Mouse (Mus musculus): ENCODE results near the gene Wnt9b. TPM values are rescaled to one million over a fixed set of nuclear protein-coding genes. Genes with fewer than 3 reads are reported as not detected.

Wnt9b gene
- total and polyA plus RNA-seq, 2 experiments: 0.44 to 0.65 TPM

- TF ChIP-seq POLR2A (IDR thresholded peaks at IDR 0.05; ENCODE audit: extremely low read depth, insufficient read depth, low read length) (no peak), CTCF (IDR thresholded peaks at IDR 0.05; ENCODE audit: low read depth, low read length) (no peak)
- peaks cover 4% of the 10 kb centered on the region; the same call in 1 of the 2 replicates for H3K4me1 ChIP-seq (ENCODE audit: control insufficient read depth, insufficient read depth, low read length)
- 57% methylated on average over 7 of the region's 7 CpGs for WGBS
- DNase-seq (ENCODE audit: extremely low read depth, low read depth, low spot score): no peak
- H3K9ac ChIP-seq (ENCODE audit: low read depth, low read length): no peak overlapping the region
- H3K27me3 ChIP-seq (ENCODE audit: control insufficient read depth, insufficient read depth, low read length): no peaks in the 10 kb centered on the region
- H3K36me3 ChIP-seq (ENCODE audit: control insufficient read depth, insufficient read depth, low read length): no peaks in the 10 kb centered on the region
- H3K27ac ChIP-seq (replicated peaks; ENCODE audit: insufficient read depth, low read depth, low read length): no peak overlapping the region
- no peak overlapping the region for H3K4me3 ChIP-seq (ENCODE audit: insufficient read depth, low read depth, low read length)
- no peaks in the 10 kb centered on the region for H3K79me2 ChIP-seq (ENCODE audit: control insufficient read depth, insufficient read depth, low read length)
Measured at GRCm38 (mm10) chr11:103760101-103760500, 10.5 kb upstream of the Wnt9b start.

GRCm38 (mm10) chr11:103758706-103759105 is 9.1 kb upstream of the Wnt9b start:
- H3K36me3 ChIP-seq (ENCODE audit: control insufficient read depth, insufficient read depth, low read length): no peaks in the 10 kb centered on the region
- no peak overlapping the region for H3K9ac ChIP-seq (ENCODE audit: low read depth, low read length)
- DNase-seq (ENCODE audit: extremely low read depth, low read depth, low spot score): peak; percentile 39
- no peak overlapping the region for H3K4me3 ChIP-seq (ENCODE audit: insufficient read depth, low read depth, low read length)
- peak; percentile 98 for TF ChIP-seq CTCF (IDR thresholded peaks at IDR 0.05; ENCODE audit: low read depth, low read length)
- TF ChIP-seq POLR2A (IDR thresholded peaks at IDR 0.05; ENCODE audit: extremely low read depth, insufficient read depth, low read length): no peak
- peaks cover 4% of the 10 kb centered on the region; the same call in 1 of the 2 replicates for H3K4me1 ChIP-seq (ENCODE audit: control insufficient read depth, insufficient read depth, low read length)
- no peak overlapping the region for H3K27ac ChIP-seq (replicated peaks; ENCODE audit: insufficient read depth, low read depth, low read length)
- WGBS: 9% methylated on average over 6 of the region's 6 CpGs
- no peaks in the 10 kb centered on the region for H3K79me2 ChIP-seq (ENCODE audit: control insufficient read depth, insufficient read depth, low read length)
- H3K27me3 ChIP-seq (ENCODE audit: control insufficient read depth, insufficient read depth, low read length): no peaks in the 10 kb centered on the region

- peak; percentile 7 for DNase-seq (ENCODE audit: extremely low read depth, low read depth, low spot score)
- H3K79me2 ChIP-seq (ENCODE audit: control insufficient read depth, insufficient read depth, low read length): no peaks in the 10 kb centered on the region
- no peak overlapping the region for H3K27ac ChIP-seq (replicated peaks; ENCODE audit: insufficient read depth, low read depth, low read length)
- H3K36me3 ChIP-seq (ENCODE audit: control insufficient read depth, insufficient read depth, low read length): no peaks in the 10 kb centered on the region
- H3K4me1 ChIP-seq (ENCODE audit: control insufficient read depth, insufficient read depth, low read length): peaks cover 1% of the 10 kb centered on the region; the same call in 1 of the 2 replicates
- WGBS: 40% methylated on average over 11 of the region's 11 CpGs
- H3K4me3 ChIP-seq (ENCODE audit: insufficient read depth, low read depth, low read length): no peak overlapping the region
- peak; percentile 55; the same call in 1 of the 2 replicates for TF ChIP-seq CTCF (IDR thresholded peaks at IDR 0.05; ENCODE audit: low read depth, low read length)
- no peak for TF ChIP-seq POLR2A (IDR thresholded peaks at IDR 0.05; ENCODE audit: extremely low read depth, insufficient read depth, low read length)
- H3K27me3 ChIP-seq (ENCODE audit: control insufficient read depth, insufficient read depth, low read length): no peaks in the 10 kb centered on the region
- no peak overlapping the region for H3K9ac ChIP-seq (ENCODE audit: low read depth, low read length)
Measured at GRCm38 (mm10) chr11:103758054-103758453, 8.4 kb upstream of the Wnt9b start.

GRCm38 (mm10) chr11:103750612-103751011 is 991 bp upstream of the Wnt9b start:
- Histone ChIP-seq H3K36me3 (ENCODE audit: control insufficient read depth, insufficient read depth, low read length) (no peaks in the 10 kb centered on the region), H3K4me3 (ENCODE audit: insufficient read depth, low read depth, low read length) (no peak overlapping the region), H3K27me3 (ENCODE audit: control insufficient read depth, insufficient read depth, low read length) (peaks cover 8% of the 10 kb centered on the region), H3K9ac (ENCODE audit: low read depth, low read length) (no peak overlapping the region), H3K4me1 (ENCODE audit: control insufficient read depth, insufficient read depth, low read length) (peaks cover 7% of the 10 kb centered on the region), H3K79me2 (ENCODE audit: control insufficient read depth, insufficient read depth, low read length) (no peaks in the 10 kb centered on the region), H3K27ac (replicated peaks; ENCODE audit: insufficient read depth, low read depth, low read length) (no peak overlapping the region)
- DNase-seq (ENCODE audit: extremely low read depth, low read depth, low spot score): peak; percentile 78
- 13% methylated on average over 3 of the region's 3 CpGs for WGBS
- TF ChIP-seq CTCF (IDR thresholded peaks at IDR 0.05; ENCODE audit: low read depth, low read length) (no peak), POLR2A (IDR thresholded peaks at IDR 0.05; ENCODE audit: extremely low read depth, insufficient read depth, low read length) (no peak)

- Histone ChIP-seq H3K4me3 (ENCODE audit: insufficient read depth, low read depth, low read length) (peak overlapping the region; percentile 26; the same call in 1 of the 2 replicates), H3K9ac (ENCODE audit: low read depth, low read length) (peak overlapping the region; percentile 33; the same call in 1 of the 2 replicates), H3K27me3 (ENCODE audit: control insufficient read depth, insufficient read depth, low read length) (no peaks in the 10 kb centered on the region), H3K79me2 (ENCODE audit: control insufficient read depth, insufficient read depth, low read length) (no peaks in the 10 kb centered on the region), H3K36me3 (ENCODE audit: control insufficient read depth, insufficient read depth, low read length) (no peaks in the 10 kb centered on the region), H3K4me1 (ENCODE audit: control insufficient read depth, insufficient read depth, low read length) (peaks cover 10% of the 10 kb centered on the region), H3K27ac (replicated peaks; ENCODE audit: insufficient read depth, low read depth, low read length) (peak overlapping the region; percentile 80)
- no peak for TF ChIP-seq POLR2A (IDR thresholded peaks at IDR 0.05; ENCODE audit: extremely low read depth, insufficient read depth, low read length)
- TF ChIP-seq CTCF (IDR thresholded peaks at IDR 0.05; ENCODE audit: low read depth, low read length): no peak
- peak; percentile 90 for DNase-seq (ENCODE audit: extremely low read depth, low read depth, low spot score)
- 21% methylated on average over 19 of the region's 19 CpGs for WGBS
Measured at GRCm38 (mm10) chr11:103735046-103735781, 14.4 kb downstream of the Wnt9b start.
